Mouse (Mus musculus): ENCODE data around the gene Zfp977. TPM values are rescaled to one million over a fixed set of nuclear protein-coding genes. Genes with fewer than 3 reads are reported as not detected.

The Zfp977 gene
- not detected for polyA plus RNA-seq (2017; shearing (Covaris generic))

DNA sequence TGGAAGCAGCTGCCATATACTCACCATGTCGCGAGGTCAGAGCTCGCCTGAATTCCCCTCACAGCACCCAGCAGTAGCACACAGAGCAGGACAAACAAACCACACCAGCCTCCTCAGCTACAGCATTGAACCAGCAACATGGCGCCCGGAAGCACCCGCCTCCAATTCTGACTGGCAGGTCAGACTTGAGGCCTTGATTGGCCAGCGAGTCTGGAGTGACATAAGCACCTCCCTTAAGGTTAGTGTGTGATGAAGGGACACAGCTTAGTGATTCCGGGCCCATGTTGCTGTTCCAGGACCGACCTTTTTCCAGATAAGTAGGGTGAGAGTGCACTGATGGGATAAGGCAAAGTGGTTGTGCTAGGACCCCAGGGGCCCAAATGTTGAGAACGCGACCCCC is at the start of gene Zfp977:
TSS of gene Zfp977 (minus strand) at position 135 of the 400 bp plus-strand sequence.

DNA sequence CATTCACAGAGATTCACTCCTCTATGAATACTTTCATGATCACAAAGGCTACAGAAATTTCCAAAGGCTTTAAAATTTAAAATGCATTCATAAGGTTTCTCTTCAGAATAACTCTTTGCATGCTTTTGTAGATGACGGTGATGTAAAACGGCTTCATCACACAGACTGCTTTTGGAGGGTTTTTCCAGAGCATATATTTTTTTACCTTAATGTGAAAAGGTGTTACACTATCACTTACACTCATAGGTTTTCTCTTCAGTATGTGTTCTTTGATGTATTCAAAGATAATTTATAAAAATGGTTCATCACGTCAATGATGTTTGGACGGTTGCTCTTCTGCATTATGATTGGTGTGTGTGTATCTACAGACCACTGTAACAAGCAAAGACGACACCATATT is 13.9 kb downstream of the Zfp977 start, which contains the start of gene Gm21028:
TSS of gene Gm21028 (minus strand) at position 101 of the 400 bp plus-strand sequence.

Other genes starting within 250 kb of the Zfp977 start
- gene 4933421I07Rik, start 144.4 kb downstream of the Zfp977 start, polyA plus RNA-seq (2017; shearing (Covaris generic)) = not detected
- 30.2 TPM for gene Zfp141, start 86.8 kb downstream of the Zfp977 start, polyA plus RNA-seq (2017; shearing (Covaris generic))
- gene Gm21028, start 14.0 kb downstream of the Zfp977 start, polyA plus RNA-seq (2017; shearing (Covaris generic)) = not detected
- gene Zfp976, start 50.0 kb upstream of the Zfp977 start, polyA plus RNA-seq (2017; shearing (Covaris generic)) = 4.1 TPM
- 5.8 TPM for gene Zfp975, start 100.2 kb upstream of the Zfp977 start, polyA plus RNA-seq (2017; shearing (Covaris generic))
- gene Gm17067, start 134.5 kb upstream of the Zfp977 start, polyA plus RNA-seq (2017; shearing (Covaris generic)) = not detected
- gene Vmn2r62, start 201.0 kb upstream of the Zfp977 start, polyA plus RNA-seq (2017; shearing (Covaris generic)) = not detected

Measured in inflammation-experienced regulatory T-cells, adult 16 weeks (primary cell).